Mouse (Mus musculus) ovary, postnatal 10 days (tissue): ENCODE results near the gene Vat1.
"Not testable (repeated sequence)": the region's sequence is repeated elsewhere in the genome, so short reads cannot be mapped to it uniquely, and the experiment has no call there.

Experiments used
- DNase-seq: peaks from one replicate; pipeline ENCODE4 v3.0.0; 2022; ENCODE audit warnings: low spot score

Vat1 gene

GRCm38 (mm10) chr11:101465101-101465868 lies 745 bp downstream of the Vat1 start:
- peak; percentile 42 for DNase-seq

GRCm38 (mm10) chr11:101464211-101465100 lies 1.6 kb downstream of the Vat1 start, which contains the start of gene Rnd2:
Rnd2 (plus strand) TSS chr11:101464999.
- no peak for DNase-seq

GRCm38 (mm10) chr11:101462583-101463440 lies 3.2 kb downstream of the Vat1 start:
- DNase-seq = no peak

GRCm38 (mm10) chr11:101462141-101462540 lies 3.9 kb downstream of the Vat1 start:
- DNase-seq = no peak

- DNase-seq = no peak
These were observed 5.7 kb downstream of the Vat1 start for GRCm38 (mm10) chr11:101460321-101460720.

- no peak for DNase-seq
These were observed 6.3 kb downstream of the Vat1 start for GRCm38 (mm10) chr11:101459716-101460115.

GRCm38 (mm10) chr11:101458217-101458616 lies 7.8 kb downstream of the Vat1 start:
- no peak for DNase-seq

- no peak for DNase-seq
These were observed 8.4 kb downstream of the Vat1 start for GRCm38 (mm10) chr11:101457631-101458030.

- DNase-seq = no peak
These were observed 10.4 kb downstream of the Vat1 start for GRCm38 (mm10) chr11:101455627-101456026.

- DNase-seq = no peak
These were observed 11.3 kb downstream of the Vat1 start for GRCm38 (mm10) chr11:101454702-101455101.

GRCm38 (mm10) chr11:101452093-101452774 lies 13.8 kb downstream of the Vat1 start:
- DNase-seq = no peak

GRCm38 (mm10) chr11:101451536-101451935 lies 14.5 kb downstream of the Vat1 start:
- no peak for DNase-seq

GRCm38 (mm10) chr11:101450394-101450793 lies 15.6 kb downstream of the Vat1 start:
- no peak for DNase-seq

- not testable (repeated sequence) for DNase-seq
These were observed 16.4 kb downstream of the Vat1 start for GRCm38 (mm10) chr11:101449596-101449995.

- DNase-seq = no peak
These were observed 17.1 kb downstream of the Vat1 start for GRCm38 (mm10) chr11:101448899-101449298.

GRCm38 (mm10) chr11:101448274-101448746 lies 17.7 kb downstream of the Vat1 start, which contains the start of gene Ifi35:
Ifi35 (plus strand) TSS chr11:101448407.
- DNase-seq = no peak

GRCm38 (mm10) chr11:101447786-101448185 lies 18.2 kb downstream of the Vat1 start:
- DNase-seq = no peak

- DNase-seq = not testable (repeated sequence)
These were observed 19.2 kb downstream of the Vat1 start for GRCm38 (mm10) chr11:101446860-101447259.

GRCm38 (mm10) chr11:101446319-101446718 lies 19.7 kb downstream of the Vat1 start:
- DNase-seq = no peak

- DNase-seq = no peak
These were observed 23.3 kb downstream of the Vat1 start for GRCm38 (mm10) chr11:101442760-101443159.

- DNase-seq = peak; percentile 88
These were observed 23.8 kb downstream of the Vat1 start, which contains the start of gene Rpl27 for GRCm38 (mm10) chr11:101442127-101442693. Rpl27 (plus strand) TSS chr11:101442298.
